Mouse (Mus musculus) hindbrain, embryonic 14.5 days (tissue): ENCODE measurements around the gene 1700020L24Rik. TPM values are rescaled to one million over a fixed set of nuclear protein-coding genes. Genes with fewer than 3 reads are reported as not detected.

Experiments used
- ATAC-seq: fragments of 200-750 bp; cut with Nextera tagmentation; 2 replicates; pipeline ENCODE4 v1.8.0; 2017; ENCODE audit warnings: moderate number of reproducible peaks, mild to moderate bottlenecking, moderate TSS enrichment, moderate library complexity; ENCODE audit not compliant: low FRiP score
- DNase-seq: peaks from one replicate; pipeline ENCODE4 v3.0.0-alpha.2; 2015; ENCODE audit warnings: low spot score
- H3K27ac ChIP-seq: fragments of 300-500 bp; sonication (generic); 2 replicates; pipeline ENCODE4 v1.5.1; 2014; ENCODE audit warnings: mild to moderate bottlenecking, moderate library complexity
- H3K27me3 ChIP-seq: fragments of 300-500 bp; sonication (generic); 2 replicates; pipeline ENCODE4 v1.6.1; 2014; ENCODE audit warnings: mild to moderate bottlenecking, low read length, mixed read lengths; ENCODE audit not compliant: control insufficient read depth, insufficient read depth
- H3K36me3 ChIP-seq: fragments of 300-500 bp; sonication (generic); replicated peaks from 2 replicates; pipeline ENCODE4 v1.6.1; 2014; ENCODE audit not compliant: control insufficient read depth, insufficient read depth
- H3K4me1 ChIP-seq: fragments of 300-500 bp; sonication (generic); replicated peaks from 2 replicates; pipeline ENCODE4 v1.6.1; 2014; ENCODE audit warnings: antibody characterized with exemption, low read length, mixed read lengths; ENCODE audit not compliant: control insufficient read depth, insufficient read depth
- H3K4me2 ChIP-seq: fragments of 300-500 bp; sonication (generic); replicated peaks from 2 replicates; pipeline ENCODE4 v1.6.1; 2014; ENCODE audit warnings: mild to moderate bottlenecking, moderate library complexity
- H3K4me3 ChIP-seq: fragments of 300-500 bp; sonication (generic); replicated peaks from 2 replicates; pipeline ENCODE4 v1.5.1; 2014; ENCODE audit warnings: mild to moderate bottlenecking, low read length
- H3K9ac ChIP-seq: fragments of 300-500 bp; sonication (generic); 2 replicates; pipeline ENCODE4 v1.6.1; 2014
- H3K9me3 ChIP-seq: fragments of 300-500 bp; sonication (generic); 2 replicates; pipeline ENCODE4 v1.6.1; 2016; ENCODE audit warnings: low read length; ENCODE audit not compliant: control insufficient read depth
- WGBS: fragments of 180-500 bp; shearing (Covaris S2); extraction: QIAGEN DNeasy Blood & Tissue Kit; methylation state at CpG from one replicate; pipeline ENCODE4 v1.1.7; 2014; 5-methylcytosine and 5-hydroxymethylcytosine counted together
- polyA plus RNA-seq: library from polyadenylated mRNA; unstranded; fragments of >200 nt; fragmentation: Nextera tagmentation; extraction: Ambion mirVana; gene quantifications from 2 replicates; pipeline ENCODE4 v1.2.1, GENCODE M21; 2014

1700020L24Rik gene
- polyA plus RNA-seq, 1 experiment from 2014 or later: 0.39 TPM

DNA sequence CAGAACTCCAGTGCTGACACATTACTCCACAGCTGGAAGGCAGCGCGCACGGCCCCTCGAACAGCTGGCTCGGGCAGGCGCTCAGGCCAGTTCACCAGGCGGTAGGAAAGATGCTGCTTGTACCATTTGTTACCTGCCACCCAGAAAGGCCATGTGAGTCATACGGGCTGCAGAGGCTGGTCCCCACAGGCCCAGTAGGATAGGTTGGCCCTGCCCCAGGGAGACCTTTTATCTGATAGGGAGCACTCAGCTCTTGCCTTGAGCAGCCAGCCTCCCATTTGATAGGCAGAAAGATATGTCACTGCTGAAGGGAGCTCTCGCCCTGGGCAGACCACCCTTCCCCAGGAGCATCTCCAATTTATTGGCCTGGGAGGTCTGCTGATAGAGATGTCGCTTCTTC, 10.1 kb downstream of the 1700020L24Rik start:
- H3K27ac ChIP-seq: no peak overlapping the region
- ATAC-seq: no peak
- 72% methylated on average over 10 of the region's 10 CpGs for WGBS

DNA sequence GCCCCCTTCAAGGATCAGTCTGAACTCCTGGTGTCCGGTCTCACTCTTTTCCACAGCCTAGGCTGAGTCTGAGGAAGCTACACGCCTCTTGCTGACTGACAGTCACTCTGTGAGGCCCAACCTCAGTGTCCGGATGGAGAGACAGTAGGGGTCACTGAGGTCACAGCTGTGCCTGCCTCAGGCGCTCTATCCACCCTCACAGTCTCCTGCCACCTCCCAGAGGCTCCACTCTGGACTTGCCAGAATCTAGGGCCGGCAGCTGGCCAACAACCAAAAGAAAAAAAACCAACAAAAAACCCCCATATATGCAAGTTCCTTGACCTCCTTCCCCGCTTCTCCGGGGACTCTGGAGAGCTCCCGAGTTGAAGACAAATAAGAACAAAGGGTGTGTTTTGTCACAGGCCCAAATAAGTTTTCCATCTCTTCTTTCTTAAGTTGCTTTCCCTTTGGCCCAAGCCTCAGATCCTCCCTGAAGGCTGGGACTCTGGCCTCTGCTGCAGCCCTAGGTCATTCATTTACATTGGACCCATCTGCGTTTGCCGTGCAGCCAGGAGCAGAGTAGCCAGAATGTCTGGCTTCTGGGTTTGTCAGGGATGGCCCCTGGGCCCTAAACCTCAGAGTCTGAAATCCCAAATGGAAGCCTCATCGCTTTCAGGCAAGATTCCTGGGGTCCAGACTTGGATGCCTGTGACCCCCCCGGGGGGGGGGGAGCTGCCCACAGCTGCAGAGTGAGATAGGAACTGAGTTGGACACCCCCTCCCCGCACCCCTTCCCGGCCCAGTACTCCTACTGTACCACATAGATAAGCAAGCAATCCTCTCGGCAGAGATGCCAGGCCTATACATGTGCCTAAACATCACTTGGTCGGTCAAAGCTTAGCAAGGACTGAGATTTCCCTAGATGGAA, 10.8 kb downstream of the 1700020L24Rik start:
- H3K36me3 ChIP-seq: no peaks in the 10 kb centered on the region
- peak overlapping the region; percentile 39; the same call in 1 of the 2 replicates for H3K27ac ChIP-seq
- no peaks in the 10 kb centered on the region for H3K9me3 ChIP-seq
- H3K4me3 ChIP-seq: no peak overlapping the region
- H3K4me2 ChIP-seq: no peak overlapping the region
- peak; percentile 24; the same call in 1 of the 2 replicates for ATAC-seq
- H3K4me1 ChIP-seq: peaks cover 13% of the 10 kb centered on the region
- H3K27me3 ChIP-seq: peaks cover 24% of the 10 kb centered on the region
- no peak for DNase-seq
- H3K9ac ChIP-seq: no peak overlapping the region
- 36% methylated on average over 16 of the region's 16 CpGs for WGBS

More for the DNA sequence above, 10.1 kb downstream of the 1700020L24Rik start:
- Histone ChIP-seq H3K4me2 (no peak overlapping the region), H3K4me3 (no peak overlapping the region), H3K4me1 (peaks cover 14% of the 10 kb centered on the region), H3K9me3 (no peaks in the 10 kb centered on the region), H3K36me3 (no peaks in the 10 kb centered on the region), H3K27me3 (peaks cover 28% of the 10 kb centered on the region), H3K9ac (no peak overlapping the region)
- no peak for DNase-seq

DNA sequence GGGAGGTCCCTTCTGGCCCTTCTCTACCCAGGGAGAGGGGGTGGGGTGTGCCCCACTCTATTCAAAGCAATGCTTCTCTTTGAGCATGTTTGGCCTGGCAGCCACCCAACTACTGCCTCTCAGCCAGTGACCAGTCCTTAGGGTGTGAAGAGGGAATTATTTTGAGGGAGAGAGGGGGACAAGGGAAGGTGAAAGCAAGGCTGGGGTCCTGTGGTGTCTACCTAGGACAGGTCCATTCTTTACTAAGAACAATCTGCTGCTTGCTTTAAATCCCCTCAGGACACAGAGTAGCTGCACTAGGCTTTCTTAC, 11.4 kb downstream of the 1700020L24Rik start:
- H3K9me3 ChIP-seq: no peaks in the 10 kb centered on the region
- no peak overlapping the region for H3K4me2 ChIP-seq
- peaks cover 13% of the 10 kb centered on the region for H3K4me1 ChIP-seq
- peaks cover 18% of the 10 kb centered on the region for H3K27me3 ChIP-seq
- no peak overlapping the region for H3K9ac ChIP-seq
- no peak for DNase-seq
- ATAC-seq: peak; percentile 37; the same call in 1 of the 2 replicates
- no peak overlapping the region for H3K4me3 ChIP-seq
- H3K27ac ChIP-seq: no peak overlapping the region
- no peaks in the 10 kb centered on the region for H3K36me3 ChIP-seq

DNA sequence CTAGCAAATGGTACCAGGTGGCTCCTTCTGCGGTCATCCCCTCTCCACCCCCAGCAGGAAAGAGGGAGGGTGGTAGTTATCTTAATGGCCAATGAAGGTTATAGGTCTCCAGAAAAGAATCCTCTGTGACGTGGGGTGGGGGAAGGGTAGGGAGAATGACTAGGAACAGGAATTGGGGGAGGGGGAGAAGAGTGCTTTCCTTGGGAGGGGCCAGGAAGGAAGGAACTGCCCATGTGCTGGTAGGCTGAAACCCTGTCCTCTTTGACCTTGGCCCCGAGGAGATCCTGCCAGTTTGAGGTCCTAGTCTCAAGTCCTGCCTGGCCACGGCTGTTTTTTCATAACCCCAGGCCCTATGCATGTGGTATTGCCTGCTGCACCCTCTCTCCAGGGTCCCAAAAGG, 11.8 kb downstream of the 1700020L24Rik start:
- H3K27ac ChIP-seq: no peak overlapping the region
- no peak for ATAC-seq

DNA sequence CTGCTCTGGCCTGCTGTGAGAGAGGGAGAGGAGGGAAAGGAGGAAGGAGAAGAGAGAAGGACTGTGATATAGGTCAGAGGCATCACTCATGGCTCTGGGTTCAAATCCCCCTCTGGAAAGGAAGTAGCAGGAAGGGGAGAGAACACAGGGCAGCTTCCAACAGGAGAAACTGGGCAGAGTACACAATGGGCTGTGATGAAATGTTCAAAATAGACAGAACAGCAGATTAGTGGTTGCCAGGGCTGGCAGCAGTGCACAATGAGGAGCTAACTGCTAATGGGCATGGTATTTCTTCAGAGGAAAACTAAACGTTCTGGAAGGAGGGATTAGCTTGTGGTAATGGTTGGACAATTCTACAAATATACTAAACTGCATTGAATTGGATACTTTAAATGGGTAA, 13.1 kb downstream of the 1700020L24Rik start:
- Histone ChIP-seq H3K9ac (no peak overlapping the region), H3K9me3 (no peaks in the 10 kb centered on the region), H3K27me3 (peaks cover under 1% of the 10 kb centered on the region), H3K4me3 (no peak overlapping the region), H3K27ac (no peak overlapping the region), H3K4me2 (no peak overlapping the region), H3K36me3 (no peaks in the 10 kb centered on the region), H3K4me1 (peaks cover 13% of the 10 kb centered on the region)
- 40% methylated on average over 1 of the region's 1 CpGs for WGBS
- ATAC-seq (no peak), DNase-seq (no peak)

More for the DNA sequence above, 11.8 kb downstream of the 1700020L24Rik start:
- Histone ChIP-seq H3K4me1 (peaks cover 13% of the 10 kb centered on the region), H3K36me3 (no peaks in the 10 kb centered on the region), H3K9ac (no peak overlapping the region), H3K4me3 (no peak overlapping the region), H3K9me3 (no peaks in the 10 kb centered on the region), H3K4me2 (no peak overlapping the region), H3K27me3 (peaks cover 13% of the 10 kb centered on the region)
- 57% methylated on average over 4 of the region's 4 CpGs for WGBS
- no peak for DNase-seq

DNA sequence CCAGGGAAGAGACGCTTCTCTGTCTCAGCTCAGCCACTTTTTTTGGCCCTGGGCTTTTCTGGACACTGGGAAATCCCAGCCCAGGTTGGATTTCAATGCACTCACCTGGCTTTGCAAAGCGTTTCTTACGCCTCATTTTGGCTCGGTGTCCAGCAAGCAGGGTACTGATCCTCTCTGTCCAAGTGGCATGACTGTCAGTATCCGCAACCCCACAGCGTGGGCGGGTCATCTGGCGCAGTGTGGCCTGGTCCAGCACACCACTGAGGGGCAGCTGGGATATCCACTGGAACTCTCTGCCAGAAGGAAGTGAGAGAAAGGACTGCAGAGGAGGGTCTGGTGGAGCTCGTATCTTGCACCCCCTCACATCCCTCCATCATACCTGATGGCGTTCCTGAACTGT, 13.8 kb downstream of the 1700020L24Rik start:
- DNase-seq (no peak), ATAC-seq (no peak)
- Histone ChIP-seq H3K27me3 (no peaks in the 10 kb centered on the region; the same call in 1 of the 2 replicates), H3K9ac (no peak overlapping the region), H3K4me1 (peaks cover 13% of the 10 kb centered on the region), H3K4me2 (no peak overlapping the region), H3K27ac (no peak overlapping the region), H3K4me3 (no peak overlapping the region), H3K36me3 (no peaks in the 10 kb centered on the region), H3K9me3 (no peaks in the 10 kb centered on the region)
- 89% methylated on average over 10 of the region's 10 CpGs for WGBS

DNA sequence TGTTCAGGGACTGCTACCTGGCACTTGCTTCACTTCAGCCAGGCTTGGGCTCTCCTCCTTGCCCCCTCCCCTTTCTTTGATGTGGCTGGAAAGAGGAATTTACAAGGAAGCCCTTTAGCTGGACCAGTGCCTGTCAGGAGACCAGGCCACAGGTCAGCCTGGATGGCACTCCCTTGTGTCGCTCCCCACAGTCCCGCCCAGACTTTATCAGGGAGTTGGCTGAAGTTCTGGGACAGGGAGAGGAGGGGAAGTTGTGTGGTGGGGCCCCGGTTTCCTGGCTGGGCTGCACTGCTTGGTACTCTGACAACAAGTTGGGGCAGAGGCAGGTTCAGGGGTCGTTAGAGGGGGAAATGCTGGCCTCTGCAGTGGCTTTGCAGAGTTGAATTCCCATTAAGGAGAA, 17.1 kb downstream of the 1700020L24Rik start:
- 34% methylated on average over 4 of the region's 4 CpGs for WGBS
- ATAC-seq (no peak), DNase-seq (no peak)
- Histone ChIP-seq H3K4me3 (no peak overlapping the region), H3K4me2 (no peak overlapping the region), H3K9me3 (no peaks in the 10 kb centered on the region), H3K27ac (no peak overlapping the region), H3K9ac (no peak overlapping the region), H3K36me3 (no peaks in the 10 kb centered on the region), H3K4me1 (no peaks in the 10 kb centered on the region), H3K27me3 (no peaks in the 10 kb centered on the region)

DNA sequence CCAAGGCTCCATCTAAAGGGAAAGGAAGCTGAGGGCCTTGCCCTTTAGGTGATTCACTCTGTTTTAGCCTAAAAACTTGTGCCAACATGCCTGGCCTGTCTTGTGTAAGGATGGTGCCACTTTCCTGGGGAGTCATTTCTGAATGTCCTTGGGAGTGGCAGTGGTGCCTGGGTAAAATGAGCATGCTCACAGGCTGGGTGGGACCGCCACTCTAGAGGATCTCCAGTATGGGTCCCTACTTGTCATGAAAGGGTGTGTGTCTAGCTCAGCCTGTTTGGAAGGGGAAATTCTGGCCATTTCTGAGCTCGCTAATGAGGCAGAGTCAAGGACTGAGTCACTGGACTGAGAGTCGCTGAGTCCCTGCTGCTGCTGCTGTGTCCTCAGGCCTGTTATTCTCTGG, 18.1 kb downstream of the 1700020L24Rik start:
- no peaks in the 10 kb centered on the region for H3K36me3 ChIP-seq
- no peak for DNase-seq
- no peak for ATAC-seq

DNA sequence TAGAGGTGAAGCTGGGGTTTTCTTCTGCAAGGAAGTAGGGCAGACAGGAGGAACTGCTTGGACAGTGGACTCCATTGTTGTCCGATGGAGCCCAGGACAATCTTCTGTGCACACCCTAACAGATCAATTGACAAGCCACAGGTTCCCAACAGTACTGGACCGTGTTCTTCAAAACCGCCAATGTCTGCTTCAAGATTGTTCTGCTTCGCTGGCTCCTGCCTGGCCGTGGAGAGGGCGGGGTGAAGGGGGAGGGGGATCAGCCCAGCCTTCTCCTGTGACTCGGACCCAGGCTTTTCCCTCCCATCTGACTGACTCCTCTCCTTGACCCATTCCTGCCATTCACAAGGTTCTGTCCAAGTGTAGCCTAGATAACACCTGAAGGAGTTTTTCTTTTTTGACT, 19.8 kb downstream of the 1700020L24Rik start:
- no peaks in the 10 kb centered on the region for H3K4me1 ChIP-seq
- no peaks in the 10 kb centered on the region for H3K36me3 ChIP-seq
- H3K27me3 ChIP-seq: peaks cover 15% of the 10 kb centered on the region
- no peak overlapping the region for H3K27ac ChIP-seq
- H3K9me3 ChIP-seq: no peaks in the 10 kb centered on the region
- no peak overlapping the region for H3K4me2 ChIP-seq
- DNase-seq (no peak), ATAC-seq (no peak)
- WGBS: 31% methylated on average over 7 of the region's 7 CpGs
- no peak overlapping the region for H3K9ac ChIP-seq
- no peak overlapping the region for H3K4me3 ChIP-seq

More for the DNA sequence above, 18.1 kb downstream of the 1700020L24Rik start:
- Histone ChIP-seq H3K4me1 (no peaks in the 10 kb centered on the region), H3K4me2 (no peak overlapping the region), H3K27me3 (no peaks in the 10 kb centered on the region), H3K9me3 (no peaks in the 10 kb centered on the region), H3K4me3 (no peak overlapping the region), H3K27ac (no peak overlapping the region), H3K9ac (no peak overlapping the region)
- 80% methylated on average over 3 of the region's 3 CpGs for WGBS
